Mouse (Mus musculus): Measurements from ENCODE around the gene Snrnp40.

DNA sequence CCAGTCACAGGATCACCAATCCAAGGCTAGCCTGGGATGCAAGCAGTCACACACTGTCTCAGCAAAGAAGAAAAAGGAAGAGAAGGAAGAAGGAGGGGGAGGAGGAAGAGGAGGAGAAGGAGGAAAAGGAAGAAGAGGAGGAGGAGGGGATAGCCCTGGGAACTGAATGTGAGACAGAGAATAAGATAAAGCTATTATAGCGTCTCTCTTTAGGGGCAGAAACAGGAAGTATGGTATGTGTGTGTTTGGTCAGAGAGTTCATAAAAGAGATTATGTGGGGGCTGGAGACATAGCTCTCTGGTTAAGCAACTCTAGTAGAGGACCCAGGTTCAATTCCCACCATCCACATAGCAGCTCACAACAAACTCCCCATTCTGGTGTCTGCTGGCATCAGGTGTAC, 36.8 kb upstream of the Snrnp40 start:
- TF ChIP-seq POLR2A (IDR thresholded peaks at IDR 0.05; ENCODE audit: low read depth, low read length) (no peak), CTCF (IDR thresholded peaks at IDR 0.05; ENCODE audit: extremely low read depth, insufficient read depth, insufficient read length, insufficient replicate concordance) (no peak)
